Mouse (Mus musculus): Measurements from ENCODE around the gene Esrrg.

GRCm38 (mm10) chr1:187660963-187661362 lies 52.4 kb downstream of the Esrrg start:
- TF ChIP-seq EP300 (IDR thresholded peaks at IDR 0.05; ENCODE audit: insufficient read depth, low read depth, low read length) (no peak), CTCF (IDR thresholded peaks at IDR 0.05) (no peak), POLR2A (IDR thresholded peaks at IDR 0.05; ENCODE audit: insufficient read depth, low read depth, low read length) (no peak)
